Mouse (Mus musculus) lung, postnatal 0 days (tissue): Measurements from ENCODE around the gene Tagln2. TPM values are rescaled to one million over a fixed set of nuclear protein-coding genes. Genes with fewer than 3 reads are reported as not detected.

Experiments
- ATAC-seq: fragments of 200-750 bp; cut with Nextera tagmentation; 2 replicates; pipeline ENCODE4 v1.8.0; 2017; ENCODE audit warnings: moderate library complexity
- DNase-seq: peaks from one replicate; pipeline ENCODE4 v3.0.0-alpha.2; 2016; ENCODE audit warnings: low spot score
- H3K27ac ChIP-seq: fragments of 300-500 bp; sonication (generic); 2 replicates; pipeline ENCODE4 v1.5.1; 2014; ENCODE audit warnings: antibody characterized with exemption, mild to moderate bottlenecking, low read length, mixed read lengths
- H3K27me3 ChIP-seq: fragments of 300-500 bp; sonication (generic); replicated peaks from 2 replicates; pipeline ENCODE4 v1.6.1; 2014; ENCODE audit warnings: low read length, mixed read lengths; ENCODE audit not compliant: insufficient read depth
- H3K36me3 ChIP-seq: fragments of 300-500 bp; sonication (generic); 2 replicates; pipeline ENCODE4 v1.6.1; 2014; ENCODE audit warnings: low read length, mixed read lengths; ENCODE audit not compliant: insufficient read depth
- H3K4me1 ChIP-seq: fragments of 300-500 bp; sonication (generic); 2 replicates; pipeline ENCODE4 v1.6.1; 2014; ENCODE audit warnings: antibody characterized with exemption, low read depth, low read length, mixed read lengths; ENCODE audit not compliant: insufficient read depth
- H3K4me2 ChIP-seq: fragments of 300-500 bp; sonication (generic); replicated peaks from 2 replicates; pipeline ENCODE4 v1.6.1; 2014; ENCODE audit warnings: low read depth, mild to moderate bottlenecking, low read length, moderate library complexity, mixed read lengths
- H3K4me3 ChIP-seq: fragments of 300-500 bp; sonication (generic); 2 replicates; pipeline ENCODE4 v1.5.1; 2014; ENCODE audit warnings: low read depth, low read length
- H3K9ac ChIP-seq: fragments of 300-500 bp; sonication (generic); replicated peaks from 2 replicates; pipeline ENCODE4 v1.6.1; 2014; ENCODE audit warnings: low read depth, mild to moderate bottlenecking
- H3K9me3 ChIP-seq: fragments of 300-500 bp; sonication (generic); 2 replicates; pipeline ENCODE4 v1.6.1; 2016; ENCODE audit warnings: low read length, mixed read lengths
- CTCF ChIP-seq: IDR thresholded peaks from 2 replicates; pipeline ENCODE4 v1.5.1; 2016; ENCODE audit warnings: antibody characterized with exemption, mild to moderate bottlenecking
- EP300 ChIP-seq: IDR thresholded peaks from 2 replicates; pipeline ENCODE4 v1.6.1; 2016; ENCODE audit warnings: antibody characterized with exemption, mild to moderate bottlenecking, control low read depth
- WGBS: fragments of 180-500 bp; shearing (Covaris S2); extraction: QIAGEN DNeasy Blood & Tissue Kit; methylation state at CpG from one replicate; pipeline ENCODE4 v1.1.7; 2014; 5-methylcytosine and 5-hydroxymethylcytosine counted together
- polyA plus RNA-seq: library from polyadenylated mRNA; unstranded; fragments of >200 nt; fragmentation: Nextera tagmentation; extraction: Ambion mirVana; gene quantifications from 2 replicates; pipeline ENCODE4 v1.2.1, GENCODE M21; 2015

The Tagln2 gene
- polyA plus RNA-seq, 1 experiment from 2014 or later, result 823 TPM

DNA sequence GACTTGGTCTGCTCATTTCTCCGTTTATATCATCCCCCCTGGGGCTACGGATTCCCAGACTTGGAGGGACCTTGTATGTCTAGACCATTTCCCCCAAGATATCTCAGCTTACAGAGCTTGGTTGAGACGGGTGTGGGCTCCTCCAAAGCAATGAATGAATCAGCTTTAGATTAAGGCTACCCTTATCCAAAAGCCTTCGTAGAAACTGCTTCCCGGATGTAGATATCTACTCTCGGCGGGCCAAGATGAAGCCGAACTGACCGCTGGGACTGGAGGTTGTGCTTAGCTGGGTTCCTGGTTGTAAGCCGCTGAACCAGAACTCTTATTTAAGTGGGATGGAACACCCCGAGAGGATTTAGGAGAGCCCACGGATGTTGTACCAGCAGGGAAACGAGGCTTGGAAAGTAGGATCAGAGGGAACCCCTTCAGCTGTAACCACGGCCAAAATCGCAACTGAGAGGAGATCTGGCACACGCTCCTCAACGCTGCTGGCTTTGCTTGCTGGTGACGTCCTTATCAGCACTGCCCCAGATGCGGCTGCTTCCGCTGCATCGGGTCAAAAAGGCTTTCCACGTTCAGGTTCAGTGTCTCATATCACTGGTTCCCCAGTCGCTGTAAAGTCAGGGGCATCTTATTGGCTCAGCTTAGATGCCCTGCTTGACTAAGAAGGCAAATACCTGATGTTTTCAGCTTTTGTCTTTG is 26.7 kb downstream of the Tagln2 start:
- peak; percentile 77 for DNase-seq
- peak; percentile 20 for ATAC-seq

DNA sequence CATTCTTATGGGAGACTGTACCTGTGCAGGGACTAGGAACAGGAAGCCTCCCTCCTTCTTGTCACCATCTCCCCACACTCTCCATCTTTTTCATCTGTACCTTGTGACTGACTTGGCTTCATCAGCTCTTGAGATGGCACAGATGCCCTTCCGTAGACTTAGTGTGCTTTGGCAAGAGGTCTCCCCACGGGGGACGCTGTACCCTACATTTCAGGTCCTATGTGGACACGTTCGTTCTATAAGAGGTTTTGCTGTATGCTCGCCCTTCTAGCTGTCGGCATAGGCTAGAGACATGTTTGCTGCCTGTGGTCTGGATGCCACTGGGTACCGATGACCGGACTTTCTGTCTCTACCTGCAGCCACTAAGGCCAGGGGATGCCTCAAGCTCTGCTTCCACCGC is 27.6 kb downstream of the Tagln2 start:
- no peak for DNase-seq
- Histone ChIP-seq H3K36me3 (no peaks in the 10 kb centered on the region), H3K27me3 (no peaks in the 10 kb centered on the region), H3K4me2 (no peak overlapping the region), H3K9ac (no peak overlapping the region), H3K27ac (no peak overlapping the region), H3K4me1 (peaks cover 25% of the 10 kb centered on the region), H3K4me3 (no peak overlapping the region), H3K9me3 (no peaks in the 10 kb centered on the region)
- no peak for ATAC-seq
- 94% methylated on average over 10 of the region's 10 CpGs for WGBS
- TF ChIP-seq EP300, result no peak
- no peak for TF ChIP-seq CTCF

More for the DNA sequence above, 26.7 kb downstream of the Tagln2 start:
- peak overlapping the region; percentile 31 for H3K4me2 ChIP-seq
- TF ChIP-seq CTCF, result no peak
- TF ChIP-seq EP300, result peak; percentile 76
- peaks cover 25% of the 10 kb centered on the region for H3K4me1 ChIP-seq
- 45% methylated on average over 23 of the region's 23 CpGs for WGBS
- peak overlapping the region; percentile 86 for H3K27ac ChIP-seq
- no peaks in the 10 kb centered on the region for H3K9me3 ChIP-seq
- peak overlapping the region; percentile 0; the same call in 1 of the 2 replicates for H3K4me3 ChIP-seq
- no peaks in the 10 kb centered on the region for H3K27me3 ChIP-seq
- no peak overlapping the region for H3K9ac ChIP-seq
- no peaks in the 10 kb centered on the region for H3K36me3 ChIP-seq

DNA sequence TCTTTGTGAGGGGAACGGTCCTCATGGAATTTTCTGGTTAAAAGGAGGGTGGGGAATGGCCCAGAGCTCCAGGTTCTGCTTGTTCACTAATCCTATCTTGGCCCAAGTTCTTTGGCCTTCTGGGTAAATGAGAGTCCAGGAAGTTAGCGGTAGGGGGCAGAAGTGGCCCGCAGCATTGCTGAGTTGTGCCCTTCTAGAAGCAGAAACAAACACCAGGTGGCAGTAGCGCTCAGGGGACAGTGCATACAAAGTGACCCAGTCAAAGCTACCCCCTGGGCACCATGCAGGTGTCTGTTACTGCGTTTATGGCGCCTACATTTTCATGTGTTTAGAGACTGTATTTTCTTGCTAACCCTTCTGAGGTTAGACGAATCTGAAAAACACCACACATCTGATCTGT is 28.9 kb downstream of the Tagln2 start:
- Histone ChIP-seq H3K9me3 (no peaks in the 10 kb centered on the region), H3K4me3 (no peak overlapping the region), H3K9ac (no peak overlapping the region), H3K27ac (no peak overlapping the region), H3K27me3 (no peaks in the 10 kb centered on the region), H3K4me1 (peaks cover 22% of the 10 kb centered on the region), H3K4me2 (no peak overlapping the region), H3K36me3 (no peaks in the 10 kb centered on the region)
- ATAC-seq (peak; percentile 45), DNase-seq (peak; percentile 95)
- WGBS, result 5% methylated on average over 7 of the region's 7 CpGs
- TF ChIP-seq CTCF (peak; percentile 100), EP300 (no peak)

DNA sequence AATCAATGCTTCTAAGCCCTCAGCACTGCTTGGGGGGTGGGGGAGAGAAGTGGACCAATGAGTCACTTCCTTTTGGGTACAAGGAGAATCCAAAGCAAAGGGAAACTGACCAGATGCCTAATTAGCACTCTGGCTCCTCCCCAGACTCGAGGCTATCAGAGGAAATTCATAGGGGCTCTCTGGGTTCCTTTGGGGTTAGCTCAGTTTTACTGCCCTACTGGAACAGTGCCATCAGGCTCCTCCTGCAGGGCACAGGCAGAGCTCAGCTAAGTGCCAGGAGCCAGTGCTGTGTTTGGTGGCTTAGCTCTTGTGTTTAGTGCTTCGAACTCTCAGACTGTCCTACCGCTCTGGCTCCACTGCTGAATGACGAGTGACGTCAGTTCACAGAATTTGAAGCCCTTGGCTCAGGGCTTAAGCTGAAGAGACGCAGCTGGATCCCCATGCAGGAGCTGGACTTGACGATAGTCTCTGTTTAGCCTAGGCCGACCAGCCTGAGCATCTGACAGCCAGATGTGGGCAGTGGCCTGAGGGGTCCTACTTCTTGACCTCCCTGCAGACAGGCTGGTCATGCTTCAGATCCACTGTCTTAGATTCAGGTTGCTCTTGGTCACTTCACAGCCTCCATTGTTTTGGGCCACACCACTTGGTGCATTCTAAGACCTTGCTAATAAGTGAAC is 30.8 kb downstream of the Tagln2 start:
- no peaks in the 10 kb centered on the region for H3K27me3 ChIP-seq
- TF ChIP-seq CTCF (no peak), EP300 (no peak)

DNA sequence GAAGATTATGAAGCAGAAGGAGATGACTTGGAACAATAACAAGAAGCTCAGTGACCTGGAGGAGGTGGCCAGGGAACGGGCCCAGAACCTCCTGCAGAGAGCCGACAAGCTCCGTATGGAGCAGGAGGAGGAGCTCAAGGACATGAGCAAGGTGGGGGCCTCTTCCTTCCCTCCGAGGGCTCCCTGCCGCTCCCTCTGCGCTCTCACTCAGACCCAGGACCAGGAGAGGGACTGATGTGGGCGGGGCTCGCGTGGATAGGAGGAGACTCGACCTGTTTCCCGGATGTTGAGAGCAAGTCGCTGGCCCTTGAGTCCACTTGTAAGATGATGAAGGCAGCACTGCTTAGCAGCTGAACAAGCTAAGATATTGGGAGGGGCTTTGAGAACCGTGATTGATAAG is 32.7 kb downstream of the Tagln2 start:
- Histone ChIP-seq H3K9ac (no peak overlapping the region), H3K4me2 (peak overlapping the region; percentile 42), H3K36me3 (no peaks in the 10 kb centered on the region), H3K4me3 (peak overlapping the region; percentile 14; the same call in 1 of the 2 replicates), H3K27ac (peak overlapping the region; percentile 29; the same call in 1 of the 2 replicates), H3K4me1 (peaks cover 5% of the 10 kb centered on the region; the same call in 1 of the 2 replicates), H3K27me3 (no peaks in the 10 kb centered on the region), H3K9me3 (no peaks in the 10 kb centered on the region)
- TF ChIP-seq EP300 (no peak), CTCF (no peak)
- ATAC-seq, result peak; percentile 81
- peak; percentile 87 for DNase-seq
- 2% methylated on average over 13 of the region's 13 CpGs for WGBS

More for the DNA sequence above, 30.8 kb downstream of the Tagln2 start:
- peaks cover 11% of the 10 kb centered on the region; the same call in 1 of the 2 replicates for H3K4me1 ChIP-seq
- no peak overlapping the region for H3K4me3 ChIP-seq
- no peaks in the 10 kb centered on the region for H3K9me3 ChIP-seq
- no peak overlapping the region for H3K27ac ChIP-seq
- DNase-seq, result peak; percentile 48
- no peak overlapping the region for H3K9ac ChIP-seq
- peak; percentile 6; the same call in 1 of the 2 replicates for ATAC-seq
- no peaks in the 10 kb centered on the region for H3K36me3 ChIP-seq
- 22% methylated on average over 8 of the region's 8 CpGs for WGBS
- no peak overlapping the region for H3K4me2 ChIP-seq

DNA sequence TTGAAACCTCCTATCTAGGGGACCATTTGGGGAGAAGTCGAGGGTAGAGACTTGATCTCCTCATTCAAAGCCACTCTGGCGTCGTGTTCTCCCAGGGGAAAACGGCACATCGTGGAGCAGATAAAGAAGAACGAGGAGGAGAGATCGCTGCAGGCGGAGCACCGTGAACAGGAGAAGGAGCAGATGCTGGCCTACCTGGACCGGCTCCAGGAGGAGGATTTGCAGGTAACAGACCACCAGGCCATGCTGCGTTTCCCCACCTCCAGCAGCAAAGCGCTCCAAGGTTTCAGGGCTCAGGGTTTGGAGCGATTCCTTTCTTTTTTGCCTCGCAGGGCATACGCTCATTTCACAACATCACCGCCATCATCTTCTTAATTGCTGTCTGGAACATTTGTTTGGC is 35.3 kb downstream of the Tagln2 start:
- no peak for DNase-seq
- H3K9ac ChIP-seq, result no peak overlapping the region
- no peak overlapping the region for H3K4me2 ChIP-seq
- no peak for ATAC-seq
- H3K9me3 ChIP-seq, result no peaks in the 10 kb centered on the region
- H3K36me3 ChIP-seq, result no peaks in the 10 kb centered on the region
- peaks cover 5% of the 10 kb centered on the region; the same call in 1 of the 2 replicates for H3K4me1 ChIP-seq
- H3K27ac ChIP-seq, result no peak overlapping the region
- H3K4me3 ChIP-seq, result no peak overlapping the region
- 84% methylated on average over 16 of the region's 16 CpGs for WGBS
- H3K27me3 ChIP-seq, result no peaks in the 10 kb centered on the region
- TF ChIP-seq CTCF, result no peak
- no peak for TF ChIP-seq EP300
